Mouse (Mus musculus) lung, embryonic 15.5 days (tissue): ENCODE measurements around the gene Gnptg. TPM values are rescaled to one million over a fixed set of nuclear protein-coding genes. Genes with fewer than 3 reads are reported as not detected.

Experiments used
- microRNA-seq: library from miRNA; unstranded; fragments of <30 nt; microRNA quantifications from one replicate; pipeline ENCODE4, GENCODE M21; 2016
- polyA plus RNA-seq: library from polyadenylated mRNA; unstranded; fragments of >200 nt; fragmentation: Nextera tagmentation; extraction: Ambion mirVana; gene quantifications from 2 replicates; pipeline ENCODE4 v1.2.1, GENCODE M21; 2015

The Gnptg gene
- polyA plus RNA-seq, 1 experiment from 2014 or later = 47.2 TPM

Small RNAs within 50 kb of the gene (microRNA-seq; reads per million reads assigned to microRNA genes)
- gene Mir3547 = not detected

Other genes with a start within 250 kb of the Gnptg start
- gene Cramp1l, start 224.3 kb downstream of the Gnptg start, polyA plus RNA-seq = 6.3 and 7.6 TPM in 2 replicates
- 17.0 and 18.1 TPM in 2 replicates for gene Ift140, start 224.0 kb downstream of the Gnptg start, polyA plus RNA-seq
- 88.2 and 93.2 TPM in 2 replicates for gene Tmem204, start 156.5 kb downstream of the Gnptg start, polyA plus RNA-seq
- 42.2 and 46.3 TPM in 2 replicates for gene Telo2, start 124.2 kb downstream of the Gnptg start, polyA plus RNA-seq
- gene Ptx4, start 119.4 kb downstream of the Gnptg start, polyA plus RNA-seq = 0.14 TPM in 1 of 2 replicates, not detected in the other
- gene Clcn7, start 106.7 kb downstream of the Gnptg start, polyA plus RNA-seq = 21.4 and 22.4 TPM in 2 replicates
- 0.44 and 0.50 TPM in 2 replicates for gene Ccdc154, start 77.7 kb downstream of the Gnptg start, polyA plus RNA-seq
- 9.0 and 10.3 TPM in 2 replicates for gene Gm38655, start 64.7 kb downstream of the Gnptg start, polyA plus RNA-seq
- 32.1 and 33.0 TPM in 2 replicates for gene BC003965, start 55.6 kb downstream of the Gnptg start, polyA plus RNA-seq
- gene Unkl, start 51.7 kb downstream of the Gnptg start, polyA plus RNA-seq = 8.6 and 8.8 TPM in 2 replicates
- 45.9 and 46.4 TPM in 2 replicates for gene Tsr3, start within 50 bp of the Gnptg start, polyA plus RNA-seq
- 0.91 and 1.2 TPM in 2 replicates for gene Baiap3, start 16.2 kb upstream of the Gnptg start, polyA plus RNA-seq
- gene Ube2i, start 34.5 kb upstream of the Gnptg start, polyA plus RNA-seq = 698 TPM in 2 replicates
- 0.80 and 1.3 TPM in 2 replicates for gene Prss34, start 58.3 kb upstream of the Gnptg start, polyA plus RNA-seq
- gene Prss28, start 68.5 kb upstream of the Gnptg start, polyA plus RNA-seq = not detected in 2 replicates
- gene Prss29, start 78.5 kb upstream of the Gnptg start, polyA plus RNA-seq = not detected in 2 replicates
- gene Tpsab1, start 105.4 kb upstream of the Gnptg start, polyA plus RNA-seq = 0.19 and 0.24 TPM in 2 replicates
- 3.6 and 5.7 TPM in 2 replicates for gene Tpsb2, start 126.2 kb upstream of the Gnptg start, polyA plus RNA-seq
- gene Tpsg1, start 129.1 kb upstream of the Gnptg start, polyA plus RNA-seq = 0.46 and 0.76 TPM in 2 replicates
- 2.5 and 2.6 TPM in 2 replicates for gene Cacna1h, start 193.7 kb upstream of the Gnptg start, polyA plus RNA-seq
- gene Tekt4, start 214.5 kb upstream of the Gnptg start, polyA plus RNA-seq = 2.6 and 3.0 TPM in 2 replicates